Comparison of ENCODE assay signal across 8 mouse cellular contexts in the genomic region with DNA sequence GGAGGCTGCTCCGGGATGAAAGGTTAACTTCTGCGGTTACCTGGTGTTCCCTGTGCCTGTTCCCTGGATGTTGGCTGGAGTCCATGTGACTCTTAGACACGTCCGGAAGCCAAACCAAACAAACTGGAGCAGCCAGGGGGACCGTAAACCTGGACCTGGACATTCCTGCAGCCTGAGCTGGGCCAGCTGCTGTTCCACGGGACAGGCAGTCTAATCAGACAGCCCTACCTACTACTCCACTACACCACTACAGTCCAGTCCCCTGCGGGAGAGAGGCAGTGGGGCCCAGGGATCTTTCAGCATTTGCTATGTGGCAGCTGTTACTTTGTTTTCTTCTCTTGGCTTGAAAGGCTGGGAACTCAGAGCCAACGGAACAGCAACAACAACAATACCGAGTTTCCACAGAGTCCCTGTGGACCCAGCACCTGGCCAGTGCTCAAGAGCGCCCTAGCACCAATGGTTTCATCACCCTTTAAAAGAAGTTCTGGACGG. TPM values are rescaled to one million over a fixed set of nuclear protein-coding genes. Genes with fewer than 3 reads are reported as not detected.
DNase-seq lines count a peak whose midpoint lies in the region; ATAC-seq lines count a peak whose summit lies in the region.

No protein-coding gene starts in this region.

- H3K36me3 ChIP-seq in limb, embryonic 11.5 days (ENCODE audit: control insufficient read depth, insufficient read depth, low read length) = no peaks in the 10 kb centered on the region
- no peaks in the 10 kb centered on the region for H3K36me3 ChIP-seq in limb, embryonic 10.5 days
- no peaks in the 10 kb centered on the region for H3K36me3 ChIP-seq in stomach, embryonic 15.5 days

- H3K9ac ChIP-seq in limb, embryonic 11.5 days (ENCODE audit: low read length) = no peak overlapping the region
- H3K9ac ChIP-seq in stomach, embryonic 15.5 days = no peak overlapping the region

- H3K4me2 ChIP-seq in limb, embryonic 11.5 days (ENCODE audit: low read depth, severe bottlenecking) = no peak overlapping the region
- peak overlapping the region; percentile 27 for H3K4me2 ChIP-seq in stomach, embryonic 15.5 days

- no peak for DNase-seq in limb, embryonic 11.5 days (ENCODE audit: low spot score)
- no peak for DNase-seq in limb, embryonic 10.5 days (ENCODE audit: low spot score)
- peak; percentile 59 to 65 for DNase-seq in heart, postnatal 10 days
- DNase-seq in liver = peak; percentile 49
- DNase-seq in layer of hippocampus, adult 18-20 months (ENCODE audit: low spot score in 2 of 2) = no peak
- DNase-seq in Muller cell, postnatal 12 days (ENCODE audit: inconsistent ontology term) = no peak
- no peak for DNase-seq in neural tube, embryonic 10.5 days (ENCODE audit: extremely low spot score, low spot score)

- intact Hi-C loops in heart, postnatal 10 days (cut with DNase I) = no loop called here

- no peak overlapping the region for H3K4me3 ChIP-seq in limb, embryonic 11.5 days (ENCODE audit: low read depth, low read length)
- no peak overlapping the region for H3K4me3 ChIP-seq in limb, embryonic 10.5 days
- H3K4me3 ChIP-seq in stomach, embryonic 15.5 days (replicated peaks) = 0 out of 2 replicates have a peak overlapping the region, but pooled peaks have one; percentile 6

- 0 out of 2 replicates have a peak, but pooled peaks have one; percentile 51 for ATAC-seq in limb, embryonic 11.5 days (ENCODE audit: insufficient number of reproducible peaks, low FRiP score, low TSS enrichment, low read depth)
- peak; percentile 89 for ATAC-seq in stomach, embryonic 15.5 days (ENCODE audit: insufficient read depth, low FRiP score, low read depth)

- H3K27ac ChIP-seq in limb, embryonic 11.5 days (replicated peaks; ENCODE audit: low read depth, low read length) = no peak overlapping the region; the same call in 1 of the 2 replicates
- H3K27ac ChIP-seq in limb, embryonic 10.5 days = no peak overlapping the region
- peak overlapping the region; percentile 78 for H3K27ac ChIP-seq in stomach, embryonic 15.5 days

- no peaks in the 10 kb centered on the region for H3K4me1 ChIP-seq in limb, embryonic 11.5 days (ENCODE audit: control insufficient read depth, insufficient read depth, low read length)
- peaks cover 4% of the 10 kb centered on the region for H3K4me1 ChIP-seq in limb, embryonic 10.5 days
- no peaks in the 10 kb centered on the region; the same call in 1 of the 2 replicates for H3K4me1 ChIP-seq in stomach, embryonic 15.5 days

- H3K27me3 ChIP-seq in limb, embryonic 11.5 days (ENCODE audit: control insufficient read depth, insufficient read depth, low read length) = no peaks in the 10 kb centered on the region
- H3K27me3 ChIP-seq in limb, embryonic 10.5 days (ENCODE audit: low read depth, poor library complexity, severe bottlenecking) = no peaks in the 10 kb centered on the region
- H3K27me3 ChIP-seq in stomach, embryonic 15.5 days (replicated peaks) = no peaks in the 10 kb centered on the region

- 59% methylated on average over 11 of the region's 11 CpGs for WGBS in limb, embryonic 11.5 days
- 73% methylated on average over 11 of the region's 11 CpGs for WGBS in limb, embryonic 10.5 days
- 35% methylated on average over 11 of the region's 11 CpGs for WGBS in stomach, embryonic 15.5 days

- no peaks in the 10 kb centered on the region for H3K9me3 ChIP-seq in limb, embryonic 11.5 days (ENCODE audit: control insufficient read depth, low read length)
- H3K9me3 ChIP-seq in limb, embryonic 10.5 days (replicated peaks) = no peaks in the 10 kb centered on the region
- no peaks in the 10 kb centered on the region for H3K9me3 ChIP-seq in stomach, embryonic 15.5 days

RNA-seq across cellular contexts. Expression of a gene that starts 8.5 kb away (rescaled TPM):
- 61.9 and 62.4 TPM in 2 replicates for polyA plus RNA-seq in limb, embryonic 11.5 days (2014; fragmentation: Nextera tagmentation; extraction: Ambion mirVana)
- 52.4 and 54.0 TPM in 2 replicates for polyA plus RNA-seq in limb, embryonic 10.5 days (2016; fragmentation: Nextera tagmentation; extraction: Ambion mirVana)
- total RNA-seq in heart, postnatal 10 days (2021) = 100 to 1,000 TPM in 1 of 2 experiments, 10 to 100 TPM in 1; 80.4 to 138 TPM
- polyA plus RNA-seq in stomach, embryonic 15.5 days (2015; fragmentation: Nextera tagmentation; extraction: Ambion mirVana) = 144 and 158 TPM in 2 replicates
- 10 to 100 TPM; 66.6 to 76.8 TPM for total RNA-seq in layer of hippocampus, adult 18-20 months (2021)

RNA-seq across cellular contexts. Expression of a gene that starts 48.8 kb away (rescaled TPM):
- polyA plus RNA-seq in limb, embryonic 11.5 days (2014; fragmentation: Nextera tagmentation; extraction: Ambion mirVana) = 0.16 TPM in 1 of 2 replicates, not detected in the other
- polyA plus RNA-seq in limb, embryonic 10.5 days (2016; fragmentation: Nextera tagmentation; extraction: Ambion mirVana) = not detected in 2 replicates
- total RNA-seq in heart, postnatal 10 days (2021) = under 1 TPM in 1 of 2 experiments, not detected in 1; 0.38 TPM
- polyA plus RNA-seq in stomach, embryonic 15.5 days (2015; fragmentation: Nextera tagmentation; extraction: Ambion mirVana) = 0.08 and 0.09 TPM in 2 replicates
- under 1 TPM; 0.25 to 0.46 TPM for total RNA-seq in layer of hippocampus, adult 18-20 months (2021)

RNA-seq across cellular contexts. Expression of a gene that starts 56.4 kb away (rescaled TPM):
- 0.24 TPM in 1 of 2 replicates, not detected in the other for polyA plus RNA-seq in limb, embryonic 11.5 days (2014; fragmentation: Nextera tagmentation; extraction: Ambion mirVana)
- not detected in 2 replicates for polyA plus RNA-seq in limb, embryonic 10.5 days (2016; fragmentation: Nextera tagmentation; extraction: Ambion mirVana)
- total RNA-seq in heart, postnatal 10 days (2021) = 1 to 10 TPM in 1 of 2 experiments, under 1 TPM in 1; 0.84 to 1.0 TPM
- 0.51 and 0.54 TPM in 2 replicates for polyA plus RNA-seq in stomach, embryonic 15.5 days (2015; fragmentation: Nextera tagmentation; extraction: Ambion mirVana)
- total RNA-seq in layer of hippocampus, adult 18-20 months (2021) = 1 to 10 TPM in 1 of 2 experiments, under 1 TPM in 1; 0.30 to 1.1 TPM

Comparison
In these comparisons a context has a peak if more than half of its experiments do, and no peak if none do; other contexts are left out.
1. DNase-seq: peak in heart, postnatal 10 days (2 of 2) and liver (single experiment); none in limb, embryonic 11.5 days (single experiment), limb, embryonic 10.5 days (single experiment), layer of hippocampus, adult 18-20 months (0 of 2), Muller cell, postnatal 12 days (single experiment) and neural tube, embryonic 10.5 days (single experiment).